Mouse (Mus musculus) brain, embryonic 14.5 days (tissue): ENCODE results near the gene Lrrc75b.

Experiments
- CTCF ChIP-seq: fragments of 200-500 bp; IDR thresholded peaks from 2 replicates; pipeline ENCODE4 v1.5.1; 2012; ENCODE audit warnings: inconsistent platforms, mild to moderate bottlenecking, moderate library complexity, borderline replicate concordance; ENCODE audit not compliant: insufficient read depth, insufficient read length; ENCODE audit errors: extremely low read depth
- POLR2A ChIP-seq: fragments of 200-500 bp; IDR thresholded peaks from 2 replicates; pipeline ENCODE4 v1.6.1; 2012; ENCODE audit warnings: mild to moderate bottlenecking, inconsistent platforms, borderline replicate concordance; ENCODE audit not compliant: poor library complexity, insufficient read depth, insufficient read length, severe bottlenecking; ENCODE audit errors: extremely low read depth

DNA sequence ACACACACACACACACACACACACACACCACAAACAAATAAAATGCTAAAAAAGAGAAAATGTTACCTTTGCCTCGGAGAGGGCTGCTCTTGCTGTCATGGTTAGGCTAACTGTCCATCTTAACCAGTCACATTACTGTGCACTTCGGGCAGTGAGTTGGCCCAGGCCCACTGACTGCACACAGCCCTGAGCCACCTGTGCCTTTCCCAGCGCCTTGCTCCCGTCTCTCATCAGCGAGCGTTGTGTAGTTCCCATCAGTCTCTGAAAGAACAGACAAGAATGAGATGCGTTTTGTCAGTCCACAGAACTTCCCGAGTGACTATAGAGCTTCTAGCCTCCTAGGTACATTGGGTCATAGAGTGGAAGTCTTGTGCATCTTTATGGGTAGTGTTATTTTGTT is 25.9 kb downstream of the Lrrc75b start:
- TF ChIP-seq POLR2A (no peak), CTCF (no peak)
